Mouse (Mus musculus): ENCODE data around the gene Azgp1. TPM values are rescaled to one million over a fixed set of nuclear protein-coding genes. Genes with fewer than 3 reads are reported as not detected.
"Not testable (repeated sequence)": the region's sequence is repeated elsewhere in the genome, so short reads cannot be mapped to it uniquely, and the experiment has no call there.

Gene Azgp1
- polyA plus RNA-seq, 1 experiment from 2014 or later: not detected

DNA sequence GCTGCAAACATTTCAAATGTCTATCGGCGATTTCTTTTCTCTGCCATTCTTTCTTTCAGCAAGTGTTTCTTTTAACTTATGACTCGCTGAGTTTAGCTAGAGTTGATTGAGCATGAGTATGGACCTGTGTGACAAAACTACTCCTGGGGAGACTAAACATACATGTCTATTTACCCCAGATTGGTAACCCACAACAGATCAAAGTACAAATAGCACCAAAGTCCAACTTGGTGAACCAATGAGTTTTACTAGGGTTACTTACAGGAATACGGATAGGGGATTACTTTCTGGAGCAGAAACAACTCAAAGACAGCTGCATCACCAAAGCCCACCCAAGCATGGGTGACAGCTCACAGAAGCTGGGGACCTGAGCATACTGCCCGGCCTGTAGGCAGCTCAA, 28.1 kb downstream of the Azgp1 start:
- 87% methylated on average over 5 of the region's 5 CpGs for WGBS
- Histone ChIP-seq H3K9me3 (ENCODE audit: control insufficient read depth, low read length) (no peaks in the 10 kb centered on the region), H3K36me3 (ENCODE audit: control insufficient read depth, insufficient read depth, low read length) (no peaks in the 10 kb centered on the region), H3K4me3 (ENCODE audit: low read depth, low read length) (no peak overlapping the region), H3K9ac (ENCODE audit: low read length) (no peak overlapping the region), H3K4me2 (ENCODE audit: low read depth, severe bottlenecking) (no peak overlapping the region), H3K27me3 (ENCODE audit: control insufficient read depth, insufficient read depth, low read length) (no peaks in the 10 kb centered on the region), H3K4me1 (ENCODE audit: control insufficient read depth, insufficient read depth, low read length) (no peaks in the 10 kb centered on the region), H3K27ac (replicated peaks; ENCODE audit: low read depth, low read length) (no peak overlapping the region)
- ATAC-seq (ENCODE audit: insufficient number of reproducible peaks, low FRiP score, low TSS enrichment, low read depth): no peak
- DNase-seq (ENCODE audit: low spot score): no peak

DNA sequence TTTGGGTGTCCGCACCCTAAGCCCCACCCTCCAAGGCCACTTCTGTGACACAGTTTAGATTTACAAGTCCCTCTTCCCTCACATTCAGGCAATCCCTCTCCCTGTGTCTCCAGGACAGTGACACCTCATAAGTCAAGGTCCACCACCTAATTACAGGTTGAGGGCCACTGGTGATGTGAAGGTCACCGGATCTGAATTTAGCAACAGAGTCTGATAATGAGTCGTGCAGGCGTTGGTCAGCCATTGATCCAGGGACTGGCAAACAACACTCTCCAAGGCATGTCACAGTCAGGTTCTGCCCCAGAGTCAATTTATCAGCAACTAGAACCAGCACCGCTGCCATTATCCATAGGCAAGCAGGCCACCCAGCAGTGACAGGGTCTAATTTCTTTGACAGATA, 31.1 kb downstream of the Azgp1 start:
- H3K4me1 ChIP-seq (ENCODE audit: control insufficient read depth, insufficient read depth, low read length): no peaks in the 10 kb centered on the region

DNA sequence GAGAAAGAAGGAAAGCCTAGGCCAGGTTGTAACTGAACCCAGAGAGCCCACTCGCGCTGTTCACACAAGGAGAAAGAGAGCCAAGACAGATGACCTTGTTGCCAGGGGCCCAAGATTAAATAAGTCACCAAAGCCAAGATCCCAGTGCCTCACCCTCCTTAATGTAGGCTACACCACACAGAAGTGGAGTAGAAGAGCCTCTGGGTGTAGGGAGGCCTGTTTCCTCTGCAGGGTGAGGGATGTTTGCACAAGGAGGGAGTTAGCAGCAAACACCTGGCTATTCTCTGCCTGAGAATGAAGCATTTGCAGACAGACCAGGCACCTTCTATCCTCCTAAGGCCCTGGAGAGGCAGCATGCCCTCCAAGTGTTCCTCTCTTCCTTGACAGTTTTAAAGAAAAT, 35.2 kb downstream of the Azgp1 start:
- ATAC-seq (ENCODE audit: insufficient number of reproducible peaks, low FRiP score, low TSS enrichment, low read depth): no peak
- H3K9me3 ChIP-seq (ENCODE audit: control insufficient read depth, low read length): no peaks in the 10 kb centered on the region
- H3K4me3 ChIP-seq (ENCODE audit: low read depth, low read length): no peak overlapping the region
- H3K36me3 ChIP-seq (ENCODE audit: control insufficient read depth, insufficient read depth, low read length): no peaks in the 10 kb centered on the region
- WGBS: 89% methylated on average over 2 of the region's 2 CpGs
- H3K27ac ChIP-seq (replicated peaks; ENCODE audit: low read depth, low read length): no peak overlapping the region
- H3K27me3 ChIP-seq (ENCODE audit: control insufficient read depth, insufficient read depth, low read length): no peaks in the 10 kb centered on the region
- no peak overlapping the region for H3K9ac ChIP-seq (ENCODE audit: low read length)
- DNase-seq (ENCODE audit: low spot score): no peak
- no peaks in the 10 kb centered on the region for H3K4me1 ChIP-seq (ENCODE audit: control insufficient read depth, insufficient read depth, low read length)
- H3K4me2 ChIP-seq (ENCODE audit: low read depth, severe bottlenecking): no peak overlapping the region

More for the DNA sequence above, 31.1 kb downstream of the Azgp1 start:
- H3K27me3 ChIP-seq (ENCODE audit: control insufficient read depth, insufficient read depth, low read length): no peaks in the 10 kb centered on the region
- no peaks in the 10 kb centered on the region for H3K36me3 ChIP-seq (ENCODE audit: control insufficient read depth, insufficient read depth, low read length)
- DNase-seq (ENCODE audit: low spot score) (no peak), ATAC-seq (ENCODE audit: insufficient number of reproducible peaks, low FRiP score, low TSS enrichment, low read depth) (no peak)
- no peak overlapping the region for H3K4me2 ChIP-seq (ENCODE audit: low read depth, severe bottlenecking)
- H3K9me3 ChIP-seq (ENCODE audit: control insufficient read depth, low read length): no peaks in the 10 kb centered on the region
- H3K27ac ChIP-seq (replicated peaks; ENCODE audit: low read depth, low read length): no peak overlapping the region
- no peak overlapping the region for H3K4me3 ChIP-seq (ENCODE audit: low read depth, low read length)
- no peak overlapping the region for H3K9ac ChIP-seq (ENCODE audit: low read length)
- 78% methylated on average over 5 of the region's 5 CpGs for WGBS

DNA sequence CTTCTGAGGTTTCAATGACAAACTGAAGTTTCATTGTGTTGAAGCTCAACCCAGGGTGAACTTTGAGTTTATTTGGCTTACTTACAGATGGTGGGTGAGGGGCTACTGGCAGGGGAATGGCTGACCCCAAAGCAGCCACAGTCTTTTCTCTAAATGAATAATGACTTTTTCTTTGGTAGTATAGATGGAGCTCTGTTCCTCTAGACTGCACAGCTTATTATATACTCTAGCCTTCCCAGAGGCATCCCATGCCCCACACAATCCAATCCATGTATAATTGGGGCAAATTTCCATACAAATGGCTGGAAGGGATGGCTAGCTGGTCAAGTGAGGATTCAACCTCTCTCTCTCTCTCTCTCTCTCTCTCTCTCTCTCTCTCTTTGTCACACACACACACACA, 35.7 kb downstream of the Azgp1 start:
- H3K4me2 ChIP-seq (ENCODE audit: low read depth, severe bottlenecking): no peak overlapping the region
- DNase-seq (ENCODE audit: low spot score): no peak
- ATAC-seq (ENCODE audit: insufficient number of reproducible peaks, low FRiP score, low TSS enrichment, low read depth): no peak
- H3K27ac ChIP-seq (replicated peaks; ENCODE audit: low read depth, low read length): no peak overlapping the region
- H3K9ac ChIP-seq (ENCODE audit: low read length): no peak overlapping the region
- H3K27me3 ChIP-seq (ENCODE audit: control insufficient read depth, insufficient read depth, low read length): no peaks in the 10 kb centered on the region
- no peaks in the 10 kb centered on the region for H3K4me1 ChIP-seq (ENCODE audit: control insufficient read depth, insufficient read depth, low read length)
- H3K4me3 ChIP-seq (ENCODE audit: low read depth, low read length): no peak overlapping the region
- H3K36me3 ChIP-seq (ENCODE audit: control insufficient read depth, insufficient read depth, low read length): no peaks in the 10 kb centered on the region
- no peaks in the 10 kb centered on the region for H3K9me3 ChIP-seq (ENCODE audit: control insufficient read depth, low read length)

DNA sequence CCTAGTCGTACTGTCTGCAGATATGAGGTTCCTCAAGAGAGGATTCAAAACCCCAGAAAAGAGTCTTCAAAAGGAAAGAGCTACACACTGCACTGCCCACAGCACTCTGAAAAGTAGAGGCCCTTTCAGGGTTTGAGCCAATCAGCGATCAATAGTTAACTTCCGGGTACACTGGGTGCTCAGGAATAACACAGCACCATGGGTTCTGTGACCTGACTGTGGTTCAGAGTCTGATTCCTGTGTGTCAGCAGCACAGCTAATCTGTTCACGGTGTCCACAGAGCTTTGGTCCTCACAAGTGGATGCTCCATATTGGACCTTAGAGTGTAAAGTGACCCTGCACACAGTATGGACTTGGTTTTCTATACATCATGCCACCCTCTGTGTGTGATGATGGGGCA, 38.3 kb downstream of the Azgp1 start:
- H3K27me3 ChIP-seq (ENCODE audit: control insufficient read depth, insufficient read depth, low read length); H3K4me1 ChIP-seq (ENCODE audit: control insufficient read depth, insufficient read depth, low read length); H3K27ac ChIP-seq (replicated peaks; ENCODE audit: low read depth, low read length); ATAC-seq (ENCODE audit: insufficient number of reproducible peaks, low FRiP score, low TSS enrichment, low read depth); H3K4me3 ChIP-seq (ENCODE audit: low read depth, low read length); H3K9ac ChIP-seq (ENCODE audit: low read length); DNase-seq (ENCODE audit: low spot score); H3K9me3 ChIP-seq (ENCODE audit: control insufficient read depth, low read length); H3K4me2 ChIP-seq (ENCODE audit: low read depth, severe bottlenecking); H3K36me3 ChIP-seq (ENCODE audit: control insufficient read depth, insufficient read depth, low read length): not testable (repeated sequence)
- WGBS: 90% methylated on average over 3 of the region's 4 CpGs

DNA sequence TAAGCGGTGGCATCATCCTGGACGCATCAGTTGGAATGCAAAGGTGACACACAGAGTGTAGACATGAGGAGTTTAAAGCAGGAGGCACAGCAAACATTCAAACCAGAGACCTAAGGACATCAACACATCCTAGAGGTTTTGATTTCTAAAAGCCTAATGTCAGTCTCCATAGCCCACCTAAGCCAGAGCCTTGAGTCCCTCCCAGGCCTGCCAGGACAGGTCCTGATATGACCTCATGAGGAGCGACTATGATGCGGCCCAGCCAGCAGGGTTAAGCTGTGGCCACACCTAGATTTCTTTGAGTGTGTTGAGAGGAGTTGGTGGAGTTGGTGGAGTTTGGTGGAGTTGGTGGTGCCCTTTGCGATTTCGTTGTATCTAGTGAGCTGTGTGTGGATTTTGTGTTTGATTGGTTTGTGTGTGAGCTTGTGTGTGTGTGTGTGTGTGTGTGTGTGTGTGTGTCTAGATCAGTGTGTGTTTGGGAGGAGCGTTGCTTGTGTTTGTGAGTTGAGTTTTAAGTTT, 39.7 kb downstream of the Azgp1 start, which contains the start of the genes Smok3a and Smok3b:
Gene Smok3a (plus strand): TSS at position 301 of the 519 bp plus-strand sequence.
Gene Smok3b (plus strand): TSS at position 469 of the 519 bp plus-strand sequence.
- not testable (repeated sequence) for ATAC-seq (ENCODE audit: insufficient number of reproducible peaks, low FRiP score, low TSS enrichment, low read depth); H3K27me3 ChIP-seq (ENCODE audit: control insufficient read depth, insufficient read depth, low read length); H3K27ac ChIP-seq (replicated peaks; ENCODE audit: low read depth, low read length); H3K4me2 ChIP-seq (ENCODE audit: low read depth, severe bottlenecking); H3K9ac ChIP-seq (ENCODE audit: low read length); H3K4me1 ChIP-seq (ENCODE audit: control insufficient read depth, insufficient read depth, low read length); DNase-seq (ENCODE audit: low spot score); H3K9me3 ChIP-seq (ENCODE audit: control insufficient read depth, low read length); H3K4me3 ChIP-seq (ENCODE audit: low read depth, low read length); H3K36me3 ChIP-seq (ENCODE audit: control insufficient read depth, insufficient read depth, low read length)
- 95% methylated on average over 3 of the region's 7 CpGs for WGBS

Other genes starting within 250 kb of the Azgp1 start
- gene Nyap1, start 239.9 kb upstream of the Azgp1 start, polyA plus RNA-seq (2014; fragmentation: Nextera tagmentation; extraction: Ambion mirVana): 1.2 and 1.8 TPM in 2 replicates
- 96.0 and 101 TPM in 2 replicates for gene Tsc22d4, start 235.8 kb upstream of the Azgp1 start, polyA plus RNA-seq (2014; fragmentation: Nextera tagmentation; extraction: Ambion mirVana)
- gene Ppp1r35, start 202.7 kb upstream of the Azgp1 start, polyA plus RNA-seq (2014; fragmentation: Nextera tagmentation; extraction: Ambion mirVana): 61.4 and 62.0 TPM in 2 replicates
- 12.0 and 12.2 TPM in 2 replicates for gene Mepce, start 193.9 kb upstream of the Azgp1 start, polyA plus RNA-seq (2014; fragmentation: Nextera tagmentation; extraction: Ambion mirVana)
- 19.6 and 20.1 TPM in 2 replicates for gene Zcwpw1, start 193.7 kb upstream of the Azgp1 start, polyA plus RNA-seq (2014; fragmentation: Nextera tagmentation; extraction: Ambion mirVana)
- 0.24 and 0.43 TPM in 2 replicates for gene Pilra, start 145.2 kb upstream of the Azgp1 start, polyA plus RNA-seq (2014; fragmentation: Nextera tagmentation; extraction: Ambion mirVana)
- gene Pilrb1, start 123.4 kb upstream of the Azgp1 start, polyA plus RNA-seq (2014; fragmentation: Nextera tagmentation; extraction: Ambion mirVana): 0.13 TPM in 1 of 2 replicates, not detected in the other
- not detected in 2 replicates for gene Pilrb2, start 109.7 kb upstream of the Azgp1 start, polyA plus RNA-seq (2014; fragmentation: Nextera tagmentation; extraction: Ambion mirVana)
- not detected in 2 replicates for gene Cyp3a13, start 59.9 kb upstream of the Azgp1 start, polyA plus RNA-seq (2014; fragmentation: Nextera tagmentation; extraction: Ambion mirVana)
- 0.14 TPM in 1 of 2 replicates, not detected in the other for gene Gjc3, start 18.4 kb upstream of the Azgp1 start, polyA plus RNA-seq (2014; fragmentation: Nextera tagmentation; extraction: Ambion mirVana)
- not detected in 2 replicates for gene Smok3a, start 39.7 kb downstream of the Azgp1 start, polyA plus RNA-seq (2014; fragmentation: Nextera tagmentation; extraction: Ambion mirVana)
- gene Smok3b, start 39.9 kb downstream of the Azgp1 start, polyA plus RNA-seq (2014; fragmentation: Nextera tagmentation; extraction: Ambion mirVana): not detected in 2 replicates
- not detected in 2 replicates for gene Smok3c, start 71.7 kb downstream of the Azgp1 start, polyA plus RNA-seq (2014; fragmentation: Nextera tagmentation; extraction: Ambion mirVana)
- 31.5 and 39.9 TPM in 2 replicates for gene Zkscan1, start 103.6 kb downstream of the Azgp1 start, polyA plus RNA-seq (2014; fragmentation: Nextera tagmentation; extraction: Ambion mirVana)
- gene Zscan21, start 135.4 kb downstream of the Azgp1 start, polyA plus RNA-seq (2014; fragmentation: Nextera tagmentation; extraction: Ambion mirVana): 94.4 and 96.4 TPM in 2 replicates
- 21.1 and 23.6 TPM in 2 replicates for gene Zfp113, start 174.2 kb downstream of the Azgp1 start, polyA plus RNA-seq (2014; fragmentation: Nextera tagmentation; extraction: Ambion mirVana)
- gene Cops6, start 179.6 kb downstream of the Azgp1 start, polyA plus RNA-seq (2014; fragmentation: Nextera tagmentation; extraction: Ambion mirVana): 300 and 307 TPM in 2 replicates
- gene Ap4m1, start 190.5 kb downstream of the Azgp1 start, polyA plus RNA-seq (2014; fragmentation: Nextera tagmentation; extraction: Ambion mirVana): 19.5 and 21.2 TPM in 2 replicates
- 336 and 343 TPM in 2 replicates for gene Mcm7, start 190.9 kb downstream of the Azgp1 start, polyA plus RNA-seq (2014; fragmentation: Nextera tagmentation; extraction: Ambion mirVana)
- 140 and 142 TPM in 2 replicates for gene Taf6, start 205.9 kb downstream of the Azgp1 start, polyA plus RNA-seq (2014; fragmentation: Nextera tagmentation; extraction: Ambion mirVana)
- 58.5 and 64.9 TPM in 2 replicates for gene Cnpy4, start 206.0 kb downstream of the Azgp1 start, polyA plus RNA-seq (2014; fragmentation: Nextera tagmentation; extraction: Ambion mirVana)
- gene Mblac1, start 212.8 kb downstream of the Azgp1 start, polyA plus RNA-seq (2014; fragmentation: Nextera tagmentation; extraction: Ambion mirVana): 7.5 and 8.1 TPM in 2 replicates
- gene Nxpe5, start 244.4 kb downstream of the Azgp1 start, polyA plus RNA-seq (2014; fragmentation: Nextera tagmentation; extraction: Ambion mirVana): 0.07 TPM in 1 of 2 replicates, not detected in the other

Data from limb, embryonic 11.5 days (tissue).